Mouse (Mus musculus) heart, postnatal 0 days (tissue): Measurements from ENCODE around the gene Cmtm6.

Experiments used
- CTCF ChIP-seq: IDR thresholded peaks from 2 replicates; pipeline ENCODE4 v1.5.1; 2016; ENCODE audit warnings: antibody characterized with exemption, control low read depth, low read depth
- EP300 ChIP-seq: IDR thresholded peaks from 2 replicates; pipeline ENCODE4 v1.6.1; 2016; ENCODE audit warnings: antibody characterized with exemption, low read depth

- TF ChIP-seq EP300, result no peak
- TF ChIP-seq CTCF, result no peak
Measured at GRCm38 (mm10) chr9:114747012-114747411, 16.1 kb downstream of the Cmtm6 start.
